Mouse (Mus musculus) neural tube, embryonic 13.5 days (tissue): ENCODE measurements at regions not wholly inside any gene's neighbourhood (a gene's known extent, or its start where the extent isn't known, plus 50 kb on each side); places are given as distances from the start of the nearest gene placed in this dataset.

ENCODE experiments used
- ATAC-seq: fragments of 200-750 bp; cut with Nextera tagmentation; 2 replicates; pipeline ENCODE4 v1.8.0; 2017; ENCODE audit warnings: low read depth, mild to moderate bottlenecking, moderate TSS enrichment, moderate library complexity
- H3K27ac ChIP-seq: fragments of 300-500 bp; sonication (generic); replicated peaks from 2 replicates; pipeline ENCODE4 v1.5.1; 2015; ENCODE audit warnings: moderate library complexity, mild to moderate bottlenecking, inconsistent platforms
- H3K27me3 ChIP-seq: fragments of 300-500 bp; sonication (generic); 2 replicates; pipeline ENCODE4 v1.6.1; 2015; ENCODE audit warnings: mild to moderate bottlenecking, inconsistent platforms
- H3K36me3 ChIP-seq: fragments of 300-500 bp; sonication (generic); 2 replicates; pipeline ENCODE4 v1.6.1; 2015; ENCODE audit warnings: mild to moderate bottlenecking, inconsistent platforms
- H3K4me1 ChIP-seq: fragments of 300-500 bp; sonication (generic); replicated peaks from 2 replicates; pipeline ENCODE4 v1.6.1; 2015; ENCODE audit warnings: inconsistent platforms
- H3K4me2 ChIP-seq: fragments of 300-500 bp; sonication (generic); 2 replicates; pipeline ENCODE4 v1.6.1; 2015; ENCODE audit warnings: inconsistent platforms, mild to moderate bottlenecking, moderate library complexity
- H3K4me3 ChIP-seq: fragments of 300-500 bp; sonication (generic); 2 replicates; pipeline ENCODE4 v1.5.1; 2015; ENCODE audit warnings: mild to moderate bottlenecking, inconsistent platforms
- H3K9ac ChIP-seq: fragments of 300-500 bp; sonication (generic); 2 replicates; pipeline ENCODE4 v1.6.1; 2015; ENCODE audit warnings: moderate library complexity, mild to moderate bottlenecking, inconsistent platforms
- H3K9me3 ChIP-seq: fragments of 300-500 bp; sonication (generic); 2 replicates; pipeline ENCODE4 v1.6.1; 2016; ENCODE audit warnings: inconsistent platforms
- WGBS: fragments of 180-500 bp; shearing (Covaris S2); methylation state at CpG from one replicate; pipeline ENCODE4 v1.1.7; 2015; 5-methylcytosine and 5-hydroxymethylcytosine counted together

- H3K27ac ChIP-seq, result 0 out of 2 replicates have a peak overlapping the region, but pooled peaks have one; percentile 13
- no peak overlapping the region; the same call in 1 of the 2 replicates for H3K4me3 ChIP-seq
- 4% methylated on average over 8 of the region's 8 CpGs for WGBS
- no peaks in the 10 kb centered on the region for H3K9me3 ChIP-seq
- H3K27me3 ChIP-seq, result no peaks in the 10 kb centered on the region
- H3K4me2 ChIP-seq, result peak overlapping the region; percentile 40
- ATAC-seq, result no peak; the same call in 1 of the 2 replicates
- 0 out of 2 replicates have a peak overlapping the region, but pooled peaks have one; percentile 45 for H3K9ac ChIP-seq
- peaks cover 34% of the 10 kb centered on the region for H3K4me1 ChIP-seq
- no peaks in the 10 kb centered on the region for H3K36me3 ChIP-seq
Observed at GRCm38 (mm10) chr1:41275271-41275624, 469.8 kb downstream of the Tmem182 start.

- Histone ChIP-seq H3K9ac (0 out of 2 replicates have a peak overlapping the region, but pooled peaks have one; percentile 45), H3K27me3 (no peaks in the 10 kb centered on the region), H3K36me3 (no peaks in the 10 kb centered on the region), H3K9me3 (no peaks in the 10 kb centered on the region), H3K4me1 (peaks cover 30% of the 10 kb centered on the region), H3K4me2 (peak overlapping the region; percentile 40), H3K4me3 (no peak overlapping the region), H3K27ac (0 out of 2 replicates have a peak overlapping the region, but pooled peaks have one; percentile 13)
- no peak for ATAC-seq
- 18% methylated on average over 6 of the region's 6 CpGs for WGBS
Observed at GRCm38 (mm10) chr1:41275642-41276041, 470.2 kb downstream of the Tmem182 start.

DNA sequence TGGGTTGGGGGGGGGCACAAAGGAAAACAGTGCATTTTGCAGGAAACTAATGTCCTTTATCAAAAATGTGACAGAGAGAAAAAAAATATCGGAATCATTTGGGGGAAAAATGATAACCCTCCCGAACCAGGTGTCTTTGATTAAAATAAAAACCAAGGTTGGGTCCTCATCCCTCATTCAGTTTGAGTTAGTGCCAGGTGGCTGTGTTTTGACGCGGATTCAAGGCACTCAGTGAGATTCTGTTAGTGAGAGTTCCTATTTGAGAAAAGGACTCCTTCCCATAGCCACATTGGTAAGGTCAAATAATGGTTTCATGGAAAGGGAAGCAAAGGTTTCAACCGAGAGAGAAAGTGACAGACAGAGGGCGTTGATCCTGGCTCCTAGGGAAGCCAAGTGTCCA, 470.9 kb downstream of the Tmem182 start:
- ATAC-seq, result no peak
- Histone ChIP-seq H3K27me3 (no peaks in the 10 kb centered on the region), H3K27ac (no peak overlapping the region), H3K9me3 (no peaks in the 10 kb centered on the region), H3K4me2 (no peak overlapping the region), H3K9ac (no peak overlapping the region), H3K36me3 (no peaks in the 10 kb centered on the region), H3K4me3 (no peak overlapping the region), H3K4me1 (peaks cover 23% of the 10 kb centered on the region)
- 64% methylated on average over 6 of the region's 6 CpGs for WGBS

DNA sequence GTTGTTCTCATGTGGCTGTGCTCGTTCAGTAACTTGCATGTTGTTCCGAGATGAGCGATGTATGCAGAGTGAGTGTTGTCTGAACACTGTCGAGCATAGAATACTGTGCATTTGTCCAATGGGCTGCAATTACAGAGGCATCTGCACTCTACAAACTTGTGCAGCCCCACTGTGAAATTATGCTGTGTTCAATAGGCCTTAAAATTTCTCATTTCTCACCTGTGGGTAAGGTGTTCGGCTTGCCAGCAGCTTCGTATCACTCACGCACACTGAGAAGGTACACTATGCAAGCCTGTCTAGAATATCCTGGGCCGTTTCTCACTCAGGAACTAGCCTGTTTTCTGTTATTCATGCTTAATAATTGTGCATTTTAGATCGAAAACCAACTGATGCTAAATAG, 479.8 kb downstream of the Tmem182 start:
- 85% methylated on average over 9 of the region's 9 CpGs for WGBS
- no peak overlapping the region for H3K4me2 ChIP-seq
- H3K36me3 ChIP-seq, result no peaks in the 10 kb centered on the region
- H3K4me3 ChIP-seq, result no peak overlapping the region
- no peak overlapping the region for H3K27ac ChIP-seq
- H3K9me3 ChIP-seq, result no peaks in the 10 kb centered on the region
- no peaks in the 10 kb centered on the region for H3K27me3 ChIP-seq
- ATAC-seq, result no peak
- no peak overlapping the region for H3K9ac ChIP-seq
- H3K4me1 ChIP-seq, result no peaks in the 10 kb centered on the region

GRCm38 (mm10) chr1:41286221-41286620, 480.8 kb downstream of the Tmem182 start:
- Histone ChIP-seq H3K9ac (no peak overlapping the region), H3K27ac (no peak overlapping the region), H3K4me2 (no peak overlapping the region), H3K4me1 (no peaks in the 10 kb centered on the region), H3K4me3 (no peak overlapping the region), H3K27me3 (no peaks in the 10 kb centered on the region), H3K9me3 (no peaks in the 10 kb centered on the region), H3K36me3 (no peaks in the 10 kb centered on the region)
- WGBS, result 90% methylated on average over 9 of the region's 9 CpGs
- ATAC-seq, result no peak

DNA sequence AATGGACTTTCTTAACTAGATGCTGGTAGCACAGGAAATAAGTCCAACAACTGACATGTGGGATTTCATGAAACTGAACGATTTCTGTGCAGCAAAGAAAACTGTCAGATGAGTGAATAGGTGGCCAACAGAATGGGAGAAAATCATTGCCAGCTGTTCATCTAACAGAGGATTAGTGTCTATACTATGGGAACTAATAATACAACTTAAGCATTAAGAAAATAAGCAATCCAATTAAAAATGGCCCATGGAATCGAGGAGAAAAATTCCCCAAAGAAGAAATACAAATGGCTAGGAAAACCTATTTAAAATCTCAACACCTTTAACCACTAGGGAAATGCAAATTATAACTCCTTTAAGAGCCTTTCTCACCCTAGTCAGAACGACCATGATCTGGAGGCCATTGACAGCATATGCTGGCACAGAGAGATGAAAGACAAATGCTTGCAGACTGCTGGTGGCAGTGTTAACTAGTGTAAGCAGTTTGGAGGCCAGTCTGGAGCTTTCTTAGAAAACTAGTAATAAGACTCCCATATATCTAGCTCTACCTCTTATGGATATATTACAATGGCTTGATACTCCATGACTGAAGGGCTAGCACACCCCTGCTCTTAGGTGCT, 521.6 kb downstream of the Tmem182 start:
- WGBS, result 64% methylated on average over 3 of the region's 3 CpGs
- H3K27ac ChIP-seq, result no peak overlapping the region
- ATAC-seq, result no peak

DNA sequence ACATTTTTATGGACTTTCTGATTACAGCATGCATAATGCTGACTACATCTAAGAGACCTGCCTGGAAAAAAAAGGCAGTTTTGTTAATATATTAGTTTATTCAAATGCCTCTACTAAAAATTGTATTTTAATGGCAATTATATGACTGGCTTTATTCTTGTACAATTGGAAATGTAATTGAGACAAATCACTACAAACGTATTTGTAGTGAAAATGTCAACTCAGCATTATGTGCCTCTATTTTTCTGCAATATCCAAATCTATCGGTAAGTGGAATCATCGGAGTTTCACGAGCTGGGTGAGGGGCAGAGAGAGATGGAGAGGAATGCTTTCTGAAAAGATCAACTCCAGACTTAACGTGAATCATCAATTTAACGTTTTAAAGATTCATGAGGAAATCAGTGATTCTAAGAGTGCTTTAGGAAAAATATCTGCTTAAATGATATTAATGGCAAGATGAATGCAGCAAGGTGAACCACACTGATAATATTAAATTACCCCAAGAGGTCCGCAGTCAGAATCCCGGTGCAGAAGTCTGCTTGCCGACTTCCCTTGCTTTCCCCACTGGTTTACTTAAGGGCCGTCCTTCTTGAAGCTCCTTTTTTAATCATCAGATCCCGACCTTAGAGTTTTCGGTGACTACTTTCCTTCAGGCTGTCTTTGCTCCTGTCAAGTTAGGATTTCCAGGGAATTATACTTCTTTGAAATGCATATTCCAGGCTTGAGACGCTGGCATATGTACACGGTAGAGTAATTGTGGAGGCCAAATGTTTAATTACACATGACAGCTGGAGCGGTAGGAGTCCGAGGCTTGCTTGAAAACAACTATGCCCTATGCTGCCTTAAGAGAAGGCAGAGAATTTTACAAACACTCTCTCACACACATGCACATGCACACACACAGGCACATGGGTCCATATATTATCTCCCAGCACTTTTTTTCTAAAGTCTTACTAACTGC, 544.7 kb downstream of the Tmem182 start:
- no peaks in the 10 kb centered on the region for H3K9me3 ChIP-seq
- H3K4me2 ChIP-seq, result no peak overlapping the region
- no peaks in the 10 kb centered on the region for H3K27me3 ChIP-seq
- no peak overlapping the region for H3K4me3 ChIP-seq
- no peak for ATAC-seq
- H3K4me1 ChIP-seq, result peaks cover 5% of the 10 kb centered on the region; the same call in 1 of the 2 replicates
- H3K9ac ChIP-seq, result no peak overlapping the region
- H3K27ac ChIP-seq, result no peak overlapping the region
- no peaks in the 10 kb centered on the region for H3K36me3 ChIP-seq
- 56% methylated on average over 16 of the region's 16 CpGs for WGBS

More for the DNA sequence above, 521.6 kb downstream of the Tmem182 start:
- no peak overlapping the region for H3K9ac ChIP-seq
- no peaks in the 10 kb centered on the region for H3K4me1 ChIP-seq
- H3K9me3 ChIP-seq, result no peaks in the 10 kb centered on the region
- H3K4me2 ChIP-seq, result no peak overlapping the region
- H3K27me3 ChIP-seq, result no peaks in the 10 kb centered on the region
- no peaks in the 10 kb centered on the region for H3K36me3 ChIP-seq
- no peak overlapping the region for H3K4me3 ChIP-seq

- Histone ChIP-seq H3K4me3 (no peak overlapping the region), H3K4me1 (no peaks in the 10 kb centered on the region), H3K27ac (no peak overlapping the region), H3K9ac (no peak overlapping the region), H3K9me3 (no peaks in the 10 kb centered on the region), H3K36me3 (no peaks in the 10 kb centered on the region), H3K27me3 (no peaks in the 10 kb centered on the region), H3K4me2 (no peak overlapping the region)
- no peak for ATAC-seq
- 27% methylated on average over 4 of the region's 4 CpGs for WGBS
Observed at GRCm38 (mm10) chr1:41359061-41359460, 553.7 kb downstream of the Tmem182 start.

- no peaks in the 10 kb centered on the region for H3K4me1 ChIP-seq
- no peaks in the 10 kb centered on the region for H3K9me3 ChIP-seq
- WGBS, result 71% methylated on average over 3 of the region's 3 CpGs
- no peak overlapping the region for H3K27ac ChIP-seq
- no peaks in the 10 kb centered on the region for H3K36me3 ChIP-seq
- H3K4me3 ChIP-seq, result no peak overlapping the region
- peak; percentile 40; the same call in 1 of the 2 replicates for ATAC-seq
- H3K4me2 ChIP-seq, result no peak overlapping the region
- no peaks in the 10 kb centered on the region for H3K27me3 ChIP-seq
- no peak overlapping the region for H3K9ac ChIP-seq
Observed at GRCm38 (mm10) chr1:41361512-41361911, 556.1 kb downstream of the Tmem182 start.

- Histone ChIP-seq H3K4me3 (no peak overlapping the region), H3K4me2 (no peak overlapping the region), H3K36me3 (no peaks in the 10 kb centered on the region), H3K27ac (no peak overlapping the region), H3K27me3 (no peaks in the 10 kb centered on the region), H3K9me3 (no peaks in the 10 kb centered on the region), H3K9ac (no peak overlapping the region), H3K4me1 (peaks cover 18% of the 10 kb centered on the region)
- 64% methylated on average over 4 of the region's 4 CpGs for WGBS
- ATAC-seq, result peak; percentile 50; the same call in 1 of the 2 replicates
Observed at GRCm38 (mm10) chr1:41380013-41380412, 574.6 kb downstream of the Tmem182 start.

GRCm38 (mm10) chr1:41381487-41381886, 576.1 kb downstream of the Tmem182 start:
- no peak for ATAC-seq
- 61% methylated on average over 7 of the region's 7 CpGs for WGBS
- Histone ChIP-seq H3K9me3 (no peaks in the 10 kb centered on the region), H3K4me1 (peaks cover 18% of the 10 kb centered on the region), H3K27ac (no peak overlapping the region), H3K4me3 (no peak overlapping the region), H3K27me3 (no peaks in the 10 kb centered on the region), H3K4me2 (no peak overlapping the region), H3K9ac (no peak overlapping the region), H3K36me3 (no peaks in the 10 kb centered on the region)

DNA sequence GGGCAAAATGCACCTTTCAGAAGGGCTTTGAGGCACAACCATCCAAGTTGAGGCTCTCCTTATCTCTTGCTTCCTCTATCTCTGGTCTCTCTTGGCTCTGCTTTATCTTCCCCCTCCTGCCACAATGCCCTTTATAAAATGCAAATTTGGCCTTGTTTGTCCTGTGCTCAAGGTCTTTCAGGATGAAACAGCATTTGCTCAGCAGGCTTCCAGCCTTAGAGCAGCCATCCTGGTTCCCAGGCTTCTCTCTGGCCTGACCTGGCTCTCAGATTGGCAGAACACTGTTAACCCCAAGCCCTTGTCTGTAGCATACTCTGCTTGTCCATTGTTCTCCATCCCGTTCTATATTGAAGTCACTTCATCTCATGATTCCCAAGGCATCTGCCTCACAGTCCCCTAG, 579.3 kb downstream of the Tmem182 start:
- no peak overlapping the region for H3K4me2 ChIP-seq
- no peaks in the 10 kb centered on the region for H3K9me3 ChIP-seq
- H3K4me1 ChIP-seq, result peaks cover 21% of the 10 kb centered on the region
- H3K4me3 ChIP-seq, result no peak overlapping the region
- H3K9ac ChIP-seq, result no peak overlapping the region
- H3K27ac ChIP-seq, result no peak overlapping the region
- no peaks in the 10 kb centered on the region for H3K27me3 ChIP-seq
- 8% methylated on average over 1 of the region's 1 CpGs for WGBS
- no peak for ATAC-seq
- no peaks in the 10 kb centered on the region for H3K36me3 ChIP-seq
